ENCODE assay signal across 15 mouse cellular contexts in the genomic region with DNA sequence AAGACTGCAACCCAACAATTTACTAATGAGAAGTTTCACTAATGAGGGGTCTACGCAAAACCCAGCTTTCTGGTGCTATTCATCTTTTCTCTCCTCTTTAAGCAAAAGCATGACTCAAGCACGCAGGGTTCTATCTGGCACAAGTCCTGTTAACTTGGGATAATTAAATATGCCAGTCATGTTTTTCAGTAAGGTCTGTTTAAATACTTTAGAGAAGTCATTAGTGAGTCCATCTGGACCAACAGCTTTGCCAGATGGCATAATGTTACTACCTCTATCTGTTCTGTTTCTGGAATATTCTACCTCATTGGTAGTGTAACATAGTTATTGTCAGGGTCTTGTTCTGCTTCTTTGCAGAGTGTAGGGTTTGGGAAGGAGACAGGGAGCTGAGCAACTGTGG.
DNase-seq lines count a peak whose midpoint lies in the region; ATAC-seq and TF ChIP-seq lines count a peak whose summit lies in the region.
"Had no signal": no experiment of that assay in that cellular context is flagged by ENCODE, and none has a peak within 500 bp of the region (broad histone marks: within the 10 kb centered on the region; RNA-seq: fewer than 3 reads in every experiment).

No protein-coding gene starts in this region.

- no peaks in the 10 kb centered on the region for H3K27me3 ChIP-seq in hindbrain, postnatal 0 days (ENCODE audit: insufficient read depth, low read length)
- H3K27me3 ChIP-seq in hindbrain, embryonic 10.5 days (ENCODE audit: insufficient read depth, poor library complexity, severe bottlenecking) = no peaks in the 10 kb centered on the region
- H3K27me3 ChIP-seq in kidney, embryonic 14.5 days (ENCODE audit: control insufficient read depth, insufficient read depth, low read length) = no peaks in the 10 kb centered on the region
- H3K27me3 ChIP-seq: CH12.LX; heart, embryonic 15.5 days; intestine, embryonic 15.5 days; Patski had no signal

- no peaks in the 10 kb centered on the region for H3K36me3 ChIP-seq in hindbrain, postnatal 0 days (ENCODE audit: insufficient read depth, low read length)
- no peaks in the 10 kb centered on the region for H3K36me3 ChIP-seq in hindbrain, embryonic 10.5 days
- H3K36me3 ChIP-seq in kidney, embryonic 14.5 days (ENCODE audit: control insufficient read depth, insufficient read depth, low read length) = no peaks in the 10 kb centered on the region
- H3K36me3 ChIP-seq: heart, embryonic 15.5 days; intestine, embryonic 15.5 days had no signal

- intact Hi-C loops in gastrocnemius, postnatal 36 days (cut with DNase I) = no loop called here

- H3K4me3 ChIP-seq in hindbrain, postnatal 0 days (ENCODE audit: low read length) = no peak overlapping the region
- H3K4me3 ChIP-seq in hindbrain, embryonic 10.5 days = no peak overlapping the region
- H3K4me3 ChIP-seq in kidney, embryonic 14.5 days (ENCODE audit: low read length) = no peak overlapping the region
- H3K4me3 ChIP-seq: heart, embryonic 15.5 days; intestine, embryonic 15.5 days had no signal

- H3K4me1 ChIP-seq in hindbrain, postnatal 0 days (ENCODE audit: insufficient read depth, low read length) = no peaks in the 10 kb centered on the region
- no peaks in the 10 kb centered on the region for H3K4me1 ChIP-seq in hindbrain, embryonic 10.5 days (replicated peaks)
- H3K4me1 ChIP-seq in kidney, embryonic 14.5 days (ENCODE audit: control insufficient read depth, insufficient read depth, low read length) = no peaks in the 10 kb centered on the region
- H3K4me1 ChIP-seq: heart, embryonic 15.5 days; intestine, embryonic 15.5 days had no signal

- H3K27ac ChIP-seq in hindbrain, postnatal 0 days = no peak overlapping the region
- H3K27ac ChIP-seq in hindbrain, embryonic 10.5 days = no peak overlapping the region
- H3K27ac ChIP-seq in kidney, embryonic 14.5 days (ENCODE audit: low read depth, low read length) = no peak overlapping the region
- H3K27ac ChIP-seq: heart, embryonic 15.5 days; intestine, embryonic 15.5 days; liver, embryonic 14.5 days had no signal

- no peak overlapping the region for H3K9ac ChIP-seq in hindbrain, postnatal 0 days (replicated peaks; ENCODE audit: low read length)
- no peak overlapping the region for H3K9ac ChIP-seq in kidney, embryonic 14.5 days (ENCODE audit: low read depth, low read length)
- H3K9ac ChIP-seq: heart, embryonic 15.5 days; intestine, embryonic 15.5 days; liver, embryonic 14.5 days had no signal

- H3K4me2 ChIP-seq in hindbrain, postnatal 0 days (ENCODE audit: low read depth, low read length) = no peak overlapping the region
- H3K4me2 ChIP-seq in kidney, embryonic 14.5 days (replicated peaks; ENCODE audit: low read depth, low read length) = no peak overlapping the region
- H3K4me2 ChIP-seq: heart, embryonic 15.5 days; intestine, embryonic 15.5 days had no signal

- no peaks in the 10 kb centered on the region for H3K9me3 ChIP-seq in hindbrain, postnatal 0 days (ENCODE audit: low read length)
- H3K9me3 ChIP-seq in hindbrain, embryonic 10.5 days = no peaks in the 10 kb centered on the region
- H3K9me3 ChIP-seq in kidney, embryonic 14.5 days (ENCODE audit: control insufficient read depth, low read length) = no peaks in the 10 kb centered on the region
- H3K9me3 ChIP-seq: heart, embryonic 15.5 days; intestine, embryonic 15.5 days had no signal

- no peak for TF ChIP-seq CTCF in hindbrain, postnatal 0 days (IDR thresholded peaks at IDR 0.05; ENCODE audit: low read depth)

- WGBS in hindbrain, postnatal 0 days = 54% methylated on average over 2 of the region's 2 CpGs
- WGBS in hindbrain, embryonic 10.5 days = 86% methylated on average over 2 of the region's 2 CpGs
- 100% methylated on average over 2 of the region's 2 CpGs for WGBS in kidney, embryonic 14.5 days

- ATAC-seq in hindbrain, postnatal 0 days = peak; percentile 43; the same call in 1 of the 2 replicates
- no peak for ATAC-seq in kidney, embryonic 14.5 days (ENCODE audit: low FRiP score, low TSS enrichment)
- ATAC-seq: intestine, embryonic 15.5 days; Patski had no signal

- DNase-seq in cerebellum, adult 18-20 months = peak; percentile 17 to 25
- no peak for DNase-seq in cerebellum, postnatal 4 days (ENCODE audit: low spot score in 2 of 2)
- peak; percentile 34 for DNase-seq in hindbrain, postnatal 0 days (ENCODE audit: low spot score)
- DNase-seq in hindbrain, embryonic 10.5 days (ENCODE audit: low spot score) = no peak
- peak; percentile 85 for DNase-seq in MN1 (ENCODE audit: low spot score)
- DNase-seq in layer of hippocampus, adult 18-20 months (ENCODE audit: low spot score in 2 of 2) = peak; percentile 74 to 89
- DNase-seq in gastrocnemius, postnatal 36 days = no peak
- DNase-seq: kidney, postnatal 14 days; lung, postnatal 10 days had no signal

Comparison
In these comparisons a context has a peak if more than half of its experiments do, and no peak if none do; other contexts are left out.
1. DNase-seq: peak in cerebellum, adult 18-20 months (2 of 2), hindbrain, postnatal 0 days (single experiment), MN1 (single experiment) and layer of hippocampus, adult 18-20 months (2 of 2); none in cerebellum, postnatal 4 days (0 of 2), hindbrain, embryonic 10.5 days (single experiment) and gastrocnemius, postnatal 36 days (0 of 2).